Mouse (Mus musculus): ENCODE results near the gene Chrna3. TPM values are rescaled to one million over a fixed set of nuclear protein-coding genes. Genes with fewer than 3 reads are reported as not detected.

Gene Chrna3
- total RNA-seq, 1 experiment, result 0.04 TPM

DNA sequence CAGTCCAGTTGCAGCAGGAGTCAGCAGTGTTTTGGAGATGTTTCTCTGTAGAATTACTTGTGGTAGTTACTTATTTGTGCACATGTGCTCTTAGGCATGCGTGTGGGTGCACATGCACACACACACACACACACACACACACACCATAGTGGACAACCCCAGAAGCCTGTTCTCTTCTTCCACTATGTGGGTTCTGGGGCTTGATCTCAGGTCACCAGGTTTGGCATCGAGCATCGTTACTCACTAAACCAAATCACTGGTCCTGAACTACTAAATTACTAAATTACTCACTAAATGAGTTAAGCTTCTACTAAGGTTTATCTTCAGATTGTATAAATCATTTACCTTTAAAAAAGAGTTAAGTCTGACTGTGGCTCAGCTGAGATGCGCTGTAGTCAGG lies 31.7 kb upstream of the Chrna3 start:
- H3K9ac ChIP-seq (ENCODE audit: insufficient read depth, low read depth, low read length, poor library complexity, severe bottlenecking), result no peak overlapping the region
- no peak overlapping the region for H3K27ac ChIP-seq (ENCODE audit: insufficient read depth, low read depth, low read length, poor library complexity, severe bottlenecking)
- no peak overlapping the region for H3K4me3 ChIP-seq (ENCODE audit: insufficient read depth in 1 of 2, low read depth in 1 of 2, low read length in 2 of 2, poor library complexity in 1 of 2, severe bottlenecking in 1 of 2)
- TF ChIP-seq HCFC1 (IDR thresholded peaks at IDR 0.05; ENCODE audit: borderline replicate concordance, insufficient read depth, low read length) (no peak), CHD2 (IDR thresholded peaks at IDR 0.05; ENCODE audit: low read depth, low read length) (no peak)
- H3K36me3 ChIP-seq (ENCODE audit: control insufficient read depth, insufficient read depth, low read length, poor library complexity, severe bottlenecking), result no peaks in the 10 kb centered on the region
- H3K9me3 ChIP-seq (ENCODE audit: control insufficient read depth, insufficient read depth, low read depth, low read length), result no peaks in the 10 kb centered on the region
- DNase-seq (ENCODE audit: low read depth, low spot score), result no peak
- no peaks in the 10 kb centered on the region for H3K4me1 ChIP-seq (ENCODE audit: control insufficient read depth in 2 of 2, insufficient read depth in 2 of 2, low read length in 2 of 2, poor library complexity in 1 of 2)
- in situ Hi-C loops (cut with MboI; ENCODE audit: low sequenced_read_pairs in 2 of 2, unreplicated experiment in 2 of 2), result no loop called here

DNA sequence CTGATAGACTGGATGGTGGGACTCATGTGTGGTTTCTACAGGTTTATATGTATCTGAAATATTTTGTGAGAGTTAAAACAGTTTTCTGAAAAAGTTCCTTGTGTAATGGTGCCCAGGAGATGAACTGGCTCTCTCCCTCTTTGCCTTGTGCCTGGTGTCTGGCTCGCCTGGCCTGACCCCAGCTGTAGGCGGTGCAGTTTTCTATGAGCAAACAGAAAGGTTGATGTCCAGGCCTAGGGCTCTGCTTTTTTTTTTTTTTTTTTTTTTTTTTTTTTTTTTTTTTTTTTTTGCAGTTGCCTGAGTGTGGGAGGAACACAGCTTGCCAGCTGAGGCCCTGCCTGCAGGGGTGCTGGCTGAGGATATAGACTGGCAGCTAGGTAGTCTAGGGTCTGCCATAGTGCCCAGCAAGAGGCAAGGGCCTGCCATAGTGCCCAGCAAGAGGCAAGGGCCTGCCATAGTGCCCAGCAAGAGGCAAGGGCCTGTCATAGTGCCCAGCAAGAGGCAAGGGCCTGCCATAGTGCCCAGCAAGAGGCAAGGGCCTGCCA lies 29.1 kb upstream of the Chrna3 start:
- Histone ChIP-seq H3K9ac (ENCODE audit: insufficient read depth, low read depth, low read length, poor library complexity, severe bottlenecking) (no peak overlapping the region), H3K36me3 (ENCODE audit: control insufficient read depth, insufficient read depth, low read length, poor library complexity, severe bottlenecking) (no peaks in the 10 kb centered on the region), H3K27ac (ENCODE audit: insufficient read depth, low read depth, low read length, poor library complexity, severe bottlenecking) (no peak overlapping the region), H3K4me3 (ENCODE audit: insufficient read depth in 1 of 2, low read depth in 1 of 2, low read length in 2 of 2, poor library complexity in 1 of 2, severe bottlenecking in 1 of 2) (no peak overlapping the region), H3K9me3 (ENCODE audit: control insufficient read depth, insufficient read depth, low read depth, low read length) (no peaks in the 10 kb centered on the region), H3K4me1 (ENCODE audit: control insufficient read depth in 2 of 2, insufficient read depth in 2 of 2, low read length in 2 of 2, poor library complexity in 1 of 2) (no peaks in the 10 kb centered on the region)
- TF ChIP-seq ZNF384 (IDR thresholded peaks at IDR 0.05; ENCODE audit: low read depth, low read length), result no peak
- no peak for TF ChIP-seq HCFC1 (IDR thresholded peaks at IDR 0.05; ENCODE audit: borderline replicate concordance, insufficient read depth, low read length)
- no peak for TF ChIP-seq ZC3H11A (IDR thresholded peaks at IDR 0.05; ENCODE audit: borderline replicate concordance, low read depth, low read length)
- TF ChIP-seq MAFK (IDR thresholded peaks at IDR 0.05; ENCODE audit: insufficient read depth, low read depth, low read length), result no peak
- TF ChIP-seq CHD2 (IDR thresholded peaks at IDR 0.05; ENCODE audit: low read depth, low read length), result no peak
- DNase-seq (ENCODE audit: low read depth, low spot score), result no peak
- in situ Hi-C loops (cut with MboI; ENCODE audit: low sequenced_read_pairs in 2 of 2, unreplicated experiment in 2 of 2), result no loop called here

DNA sequence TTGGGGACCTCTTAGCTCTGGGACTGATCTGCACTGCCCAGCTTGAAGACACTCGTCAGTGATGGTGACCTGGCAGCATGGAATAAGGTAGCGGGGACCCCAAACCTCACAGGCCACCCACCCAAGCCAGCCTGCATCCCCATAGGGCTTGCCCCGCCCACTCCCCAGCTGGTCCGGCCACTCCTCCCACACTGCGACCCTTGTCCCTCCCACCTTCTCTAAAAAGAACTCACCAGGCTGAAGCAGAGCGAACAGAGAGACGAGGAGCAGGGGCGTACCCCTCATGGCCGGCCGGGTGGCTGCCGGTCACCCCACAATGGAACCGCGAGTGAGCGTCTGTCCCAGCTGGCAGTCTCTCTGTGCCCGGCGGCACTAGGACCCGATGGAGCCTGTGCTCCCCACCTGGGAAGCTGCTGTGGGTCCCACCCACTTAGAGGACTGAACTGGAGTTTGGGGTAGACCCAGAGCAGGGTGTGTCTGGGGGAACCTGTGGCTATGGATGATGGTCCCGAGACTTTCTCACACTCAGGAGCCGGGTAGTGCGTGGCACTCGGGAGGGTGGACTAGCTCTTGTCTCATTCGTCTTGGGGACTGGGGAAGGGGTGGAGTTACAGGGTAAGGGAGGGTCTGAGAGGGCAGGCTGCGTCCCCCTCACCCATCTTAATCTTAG lies 22.0 kb upstream of the Chrna3 start, which contains the start of gene Chrnb4:
Chrnb4 (minus strand) TSS at position 569 of the 670 bp plus-strand sequence.
- TF ChIP-seq HCFC1 (IDR thresholded peaks at IDR 0.05; ENCODE audit: borderline replicate concordance, insufficient read depth, low read length), result no peak
- TF ChIP-seq MAFK (IDR thresholded peaks at IDR 0.05; ENCODE audit: insufficient read depth, low read depth, low read length), result no peak
- no peak for TF ChIP-seq ZC3H11A (IDR thresholded peaks at IDR 0.05; ENCODE audit: borderline replicate concordance, low read depth, low read length)
- no peak for TF ChIP-seq ZNF384 (IDR thresholded peaks at IDR 0.05; ENCODE audit: low read depth, low read length)
- no peak for TF ChIP-seq CHD2 (IDR thresholded peaks at IDR 0.05; ENCODE audit: low read depth, low read length)
- no peaks in the 10 kb centered on the region for H3K36me3 ChIP-seq (ENCODE audit: control insufficient read depth, insufficient read depth, low read length, poor library complexity, severe bottlenecking)
- in situ Hi-C loops (cut with MboI; ENCODE audit: low sequenced_read_pairs in 2 of 2, unreplicated experiment in 2 of 2), result loop anchor here in 1 of 2 experiments (10.0 kb wide), 1 partner anchor 56 kb away; no protein-coding TSS in a partner anchor
- peak within 1 kb of the TSS; percentile 74 to 85 for H3K4me3 ChIP-seq (ENCODE audit: insufficient read depth in 1 of 2, low read depth in 1 of 2, low read length in 2 of 2, poor library complexity in 1 of 2, severe bottlenecking in 1 of 2)
- H3K9ac ChIP-seq (ENCODE audit: insufficient read depth, low read depth, low read length, poor library complexity, severe bottlenecking), result peak within 1 kb of the TSS; percentile 38; the same call in 1 of the 2 replicates
- H3K9me3 ChIP-seq (ENCODE audit: control insufficient read depth, insufficient read depth, low read depth, low read length), result no peaks in the 10 kb centered on the region
- no peak within 1 kb of the TSS for H3K27ac ChIP-seq (ENCODE audit: insufficient read depth, low read depth, low read length, poor library complexity, severe bottlenecking)
- no peak for DNase-seq (ENCODE audit: low read depth, low spot score)
- peaks cover 0 to 6% of the 10 kb centered on the region in 2 experiments; a peak in 3 of 4 replicates for H3K4me1 ChIP-seq (ENCODE audit: control insufficient read depth in 2 of 2, insufficient read depth in 2 of 2, low read length in 2 of 2, poor library complexity in 1 of 2)

DNA sequence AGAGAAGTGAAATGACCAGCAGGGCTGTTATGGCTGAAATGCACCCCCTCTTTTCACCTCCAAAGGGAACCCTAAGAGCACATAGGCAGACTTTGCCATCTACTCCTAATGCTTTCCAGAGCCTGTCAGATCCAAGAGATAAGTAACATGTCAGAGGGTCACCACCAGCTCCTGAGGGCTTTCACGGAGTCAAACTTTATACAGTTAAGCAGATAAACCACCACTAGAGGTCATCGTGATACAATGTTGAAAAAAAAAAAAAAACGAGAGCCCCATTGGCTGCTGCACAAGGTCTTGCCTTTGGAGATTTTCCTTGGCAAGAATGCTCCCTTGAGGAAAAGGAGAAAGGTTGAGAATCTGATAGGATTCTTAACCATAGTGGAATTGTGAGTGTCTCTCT lies 20.4 kb upstream of the Chrna3 start:
- 0 out of 2 replicates have a peak, but pooled peaks have one; percentile 17 for TF ChIP-seq ZC3H11A (IDR thresholded peaks at IDR 0.05; ENCODE audit: borderline replicate concordance, low read depth, low read length)
- no peak for TF ChIP-seq HCFC1 (IDR thresholded peaks at IDR 0.05; ENCODE audit: borderline replicate concordance, insufficient read depth, low read length)
- 0 out of 2 replicates have a peak, but pooled peaks have one; percentile 18 for TF ChIP-seq MAFK (IDR thresholded peaks at IDR 0.05; ENCODE audit: insufficient read depth, low read depth, low read length)
- TF ChIP-seq CHD2 (IDR thresholded peaks at IDR 0.05; ENCODE audit: low read depth, low read length), result no peak
- TF ChIP-seq ZNF384 (IDR thresholded peaks at IDR 0.05; ENCODE audit: low read depth, low read length), result peak; percentile 99
- Histone ChIP-seq H3K4me1 (ENCODE audit: control insufficient read depth in 2 of 2, insufficient read depth in 2 of 2, low read length in 2 of 2, poor library complexity in 1 of 2) (peaks cover 0 to 6% of the 10 kb centered on the region in 2 experiments; a peak in 3 of 4 replicates), H3K9ac (ENCODE audit: insufficient read depth, low read depth, low read length, poor library complexity, severe bottlenecking) (no peak overlapping the region), H3K4me3 (ENCODE audit: insufficient read depth in 1 of 2, low read depth in 1 of 2, low read length in 2 of 2, poor library complexity in 1 of 2, severe bottlenecking in 1 of 2) (no peak overlapping the region), H3K27ac (ENCODE audit: insufficient read depth, low read depth, low read length, poor library complexity, severe bottlenecking) (no peak overlapping the region), H3K9me3 (ENCODE audit: control insufficient read depth, insufficient read depth, low read depth, low read length) (no peaks in the 10 kb centered on the region), H3K36me3 (ENCODE audit: control insufficient read depth, insufficient read depth, low read length, poor library complexity, severe bottlenecking) (no peaks in the 10 kb centered on the region)
- DNase-seq (ENCODE audit: low read depth, low spot score), result no peak
- in situ Hi-C loops (cut with MboI; ENCODE audit: low sequenced_read_pairs in 2 of 2, unreplicated experiment in 2 of 2), result loop anchor here in 1 of 2 experiments (10.0 kb wide), 1 partner anchor 58 kb away; no protein-coding TSS in a partner anchor

Data from ES-E14 (cell line).